Mouse (Mus musculus) midbrain, postnatal 0 days (tissue): ENCODE results near the gene Il12rb1. TPM values are rescaled to one million over a fixed set of nuclear protein-coding genes. Genes with fewer than 3 reads are reported as not detected.

Experiments used
- ATAC-seq: fragments of 200-750 bp; cut with Nextera tagmentation; 2 replicates; pipeline ENCODE4 v1.8.0; 2017; ENCODE audit warnings: moderate number of reproducible peaks, mild to moderate bottlenecking, moderate TSS enrichment, moderate library complexity; ENCODE audit not compliant: low FRiP score
- DNase-seq: peaks from one replicate; pipeline ENCODE4 v3.0.0-alpha.2; 2015; ENCODE audit warnings: low spot score
- H3K27ac ChIP-seq: fragments of 300-500 bp; sonication (generic); 2 replicates; pipeline ENCODE4 v1.5.1; 2014; ENCODE audit warnings: low read depth, mild to moderate bottlenecking, low read length, mixed read lengths
- H3K27me3 ChIP-seq: fragments of 300-500 bp; sonication (generic); 2 replicates; pipeline ENCODE4 v1.6.1; 2014; ENCODE audit warnings: low read length, control low read depth, mixed read lengths; ENCODE audit not compliant: insufficient read depth
- H3K36me3 ChIP-seq: fragments of 300-500 bp; sonication (generic); 2 replicates; pipeline ENCODE4 v1.6.1; 2014; ENCODE audit warnings: low read length, control low read depth, mixed read lengths; ENCODE audit not compliant: insufficient read depth
- H3K4me1 ChIP-seq: fragments of 300-500 bp; sonication (generic); 2 replicates; pipeline ENCODE4 v1.6.1; 2014; ENCODE audit warnings: mild to moderate bottlenecking, control low read depth, antibody characterized with exemption, low read length, mixed read lengths; ENCODE audit not compliant: insufficient read depth
- H3K4me2 ChIP-seq: fragments of 300-500 bp; sonication (generic); 2 replicates; pipeline ENCODE4 v1.6.1; 2014; ENCODE audit warnings: low read depth, mild to moderate bottlenecking, low read length, mixed read lengths; ENCODE audit not compliant: poor library complexity, severe bottlenecking
- H3K4me3 ChIP-seq: fragments of 300-500 bp; sonication (generic); 2 replicates; pipeline ENCODE4 v1.5.1; 2014; ENCODE audit warnings: low read depth, mild to moderate bottlenecking, low read length, moderate library complexity
- H3K9ac ChIP-seq: fragments of 300-500 bp; sonication (generic); replicated peaks from 2 replicates; pipeline ENCODE4 v1.6.1; 2014; ENCODE audit warnings: mild to moderate bottlenecking, low read length, moderate library complexity, mixed read lengths; ENCODE audit not compliant: poor library complexity, severe bottlenecking
- H3K9me3 ChIP-seq: fragments of 300-500 bp; sonication (generic); 2 replicates; pipeline ENCODE4 v1.6.1; 2016; ENCODE audit warnings: low read length, control low read depth
- CTCF ChIP-seq: IDR thresholded peaks from 2 replicates; pipeline ENCODE4 v1.5.1; 2016; ENCODE audit warnings: antibody characterized with exemption, mild to moderate bottlenecking
- WGBS: fragments of 180-500 bp; shearing (Covaris S2); extraction: QIAGEN DNeasy Blood & Tissue Kit; methylation state at CpG from one replicate; pipeline ENCODE4 v1.1.7; 2014; 5-methylcytosine and 5-hydroxymethylcytosine counted together
- polyA plus RNA-seq: library from polyadenylated mRNA; unstranded; fragments of >200 nt; fragmentation: Nextera tagmentation; extraction: Ambion mirVana; gene quantifications from 2 replicates; pipeline ENCODE4 v1.2.1, GENCODE M21; 2015
- total RNA-seq: library from RNA; depleted of rRNA; stranded (reverse); fragments of >200 nt; gene quantifications from 2 replicates; pipeline ENCODE4 v1.2.3, GENCODE M21; 2014

The Il12rb1 gene
- total and polyA plus RNA-seq, 2 experiments from 2014 or later = not detected

- Histone ChIP-seq H3K27ac (0 out of 2 replicates have a peak overlapping the region, but pooled peaks have one; percentile 19), H3K4me3 (peak overlapping the region; percentile 54), H3K9ac (peak overlapping the region; percentile 64), H3K9me3 (no peaks in the 10 kb centered on the region), H3K4me1 (peaks cover 3% of the 10 kb centered on the region), H3K27me3 (0 out of 2 replicates have a peak, but pooled peaks cover 5% of the 10 kb centered on the region), H3K36me3 (no peaks in the 10 kb centered on the region), H3K4me2 (peak overlapping the region; percentile 90)
- under 1% methylated on average over 54 of the region's 57 CpGs for WGBS
- peak; percentile 77 for ATAC-seq
- TF ChIP-seq CTCF = no peak
- DNase-seq = peak; percentile 93
Observed at GRCm38 (mm10) chr8:70797081-70798070, 10.9 kb upstream of the Il12rb1 start.

- peaks cover 8% of the 10 kb centered on the region for H3K27me3 ChIP-seq
- H3K4me2 ChIP-seq = peak overlapping the region; percentile 90
- H3K9me3 ChIP-seq = no peaks in the 10 kb centered on the region
- peak; percentile 34 for TF ChIP-seq CTCF
- H3K27ac ChIP-seq = no peak overlapping the region
- no peaks in the 10 kb centered on the region for H3K36me3 ChIP-seq
- H3K4me3 ChIP-seq = peak overlapping the region; percentile 54
- ATAC-seq (no peak), DNase-seq (peak; percentile 46)
- H3K9ac ChIP-seq = peak overlapping the region; percentile 64; the same call in 1 of the 2 replicates
- H3K4me1 ChIP-seq = peaks cover 3% of the 10 kb centered on the region
- WGBS = 9% methylated on average over 15 of the region's 15 CpGs
Observed at GRCm38 (mm10) chr8:70798281-70798680, 10.0 kb upstream of the Il12rb1 start.

DNA sequence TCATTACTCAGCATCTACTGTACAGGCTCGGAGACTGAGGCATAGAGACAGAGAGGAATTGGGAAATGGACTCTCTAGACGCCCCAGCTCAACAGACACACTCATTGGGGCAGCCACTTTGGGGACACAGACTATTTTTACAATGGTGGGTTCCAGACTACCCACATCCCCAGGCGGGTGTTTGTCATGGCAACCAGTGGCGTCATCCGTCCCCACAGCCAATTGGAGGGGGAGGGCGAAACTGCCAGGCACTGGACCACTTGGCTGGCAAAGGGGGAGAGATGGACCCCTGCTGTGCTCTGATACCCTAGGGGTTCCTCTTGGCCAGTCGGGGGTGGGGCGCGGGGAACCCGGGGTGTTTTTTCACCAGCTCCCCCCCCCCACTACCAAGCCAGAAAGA, 7.6 kb upstream of the Il12rb1 start:
- peaks cover 3% of the 10 kb centered on the region; the same call in 1 of the 2 replicates for H3K4me1 ChIP-seq
- no peak for TF ChIP-seq CTCF
- 55% methylated on average over 9 of the region's 10 CpGs for WGBS
- H3K27ac ChIP-seq = no peak overlapping the region
- no peaks in the 10 kb centered on the region for H3K9me3 ChIP-seq
- H3K9ac ChIP-seq = no peak overlapping the region
- no peak for ATAC-seq
- H3K4me2 ChIP-seq = no peak overlapping the region
- no peaks in the 10 kb centered on the region for H3K36me3 ChIP-seq
- DNase-seq = no peak
- H3K4me3 ChIP-seq = no peak overlapping the region
- peaks cover 19% of the 10 kb centered on the region for H3K27me3 ChIP-seq

- Histone ChIP-seq H3K9ac (no peak overlapping the region), H3K27me3 (peaks cover 19% of the 10 kb centered on the region), H3K4me1 (peaks cover 3% of the 10 kb centered on the region; the same call in 1 of the 2 replicates), H3K4me3 (no peak overlapping the region), H3K36me3 (no peaks in the 10 kb centered on the region), H3K9me3 (no peaks in the 10 kb centered on the region), H3K4me2 (no peak overlapping the region), H3K27ac (no peak overlapping the region)
- no peak for TF ChIP-seq CTCF
- ATAC-seq = no peak
- DNase-seq = no peak
- WGBS = 34% methylated on average over 15 of the region's 15 CpGs
Observed at GRCm38 (mm10) chr8:70801156-70801555, 7.1 kb upstream of the Il12rb1 start.

DNA sequence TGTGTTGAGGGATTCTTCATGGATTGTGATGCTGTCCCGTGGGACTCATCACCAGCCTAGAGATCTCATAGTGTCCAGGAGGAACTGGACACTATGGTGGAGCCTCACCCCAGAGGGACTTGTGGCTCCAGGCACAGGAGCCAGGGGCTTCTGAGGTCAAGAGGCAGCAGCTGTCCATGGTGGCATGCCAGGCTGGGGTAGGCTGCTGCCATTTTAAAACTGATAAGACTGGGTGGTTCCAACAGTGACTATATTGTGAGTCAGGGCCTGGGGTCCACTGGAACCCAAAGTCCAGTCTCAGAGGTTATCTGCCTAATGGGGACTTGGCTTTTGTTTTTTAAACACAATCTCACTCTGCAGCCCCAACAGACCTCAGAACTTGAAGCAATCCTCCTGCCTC, 6.4 kb upstream of the Il12rb1 start:
- WGBS = 83% methylated on average over 1 of the region's 1 CpGs

More for the DNA sequence above, 6.4 kb upstream of the Il12rb1 start:
- no peak for DNase-seq
- no peaks in the 10 kb centered on the region for H3K36me3 ChIP-seq
- no peak overlapping the region for H3K9ac ChIP-seq
- H3K4me3 ChIP-seq = no peak overlapping the region
- no peak overlapping the region for H3K27ac ChIP-seq
- H3K9me3 ChIP-seq = no peaks in the 10 kb centered on the region
- ATAC-seq = no peak
- peaks cover 19% of the 10 kb centered on the region for H3K27me3 ChIP-seq
- TF ChIP-seq CTCF = no peak
- H3K4me1 ChIP-seq = no peaks in the 10 kb centered on the region; the same call in 1 of the 2 replicates
- H3K4me2 ChIP-seq = no peak overlapping the region
